Mouse (Mus musculus) midbrain, embryonic 10.5 days (tissue): ENCODE results near the gene H2-D1. TPM values are rescaled to one million over a fixed set of nuclear protein-coding genes. Genes with fewer than 3 reads are reported as not detected.
"Not testable (repeated sequence)": the region's sequence is repeated elsewhere in the genome, so short reads cannot be mapped to it uniquely, and the experiment has no call there.

Experiments used
- DNase-seq: peaks from one replicate; pipeline ENCODE4 v3.0.0-alpha.2; 2017; ENCODE audit warnings: low spot score
- H3K27ac ChIP-seq: fragments of 300-500 bp; sonication (generic); replicated peaks from 2 replicates; pipeline ENCODE4 v1.5.1; 2016; ENCODE audit warnings: mild to moderate bottlenecking
- H3K27me3 ChIP-seq: fragments of 300-500 bp; sonication (generic); 2 replicates; pipeline ENCODE4 v1.6.1; 2016; ENCODE audit warnings: low read depth, mild to moderate bottlenecking; ENCODE audit not compliant: poor library complexity, severe bottlenecking
- H3K36me3 ChIP-seq: fragments of 300-500 bp; sonication (generic); 2 replicates; pipeline ENCODE4 v1.6.1; 2016; ENCODE audit warnings: mild to moderate bottlenecking, moderate library complexity
- H3K4me1 ChIP-seq: fragments of 300-500 bp; sonication (generic); 2 replicates; pipeline ENCODE4 v1.6.1; 2016
- H3K4me3 ChIP-seq: fragments of 300-500 bp; sonication (generic); 2 replicates; pipeline ENCODE4 v1.5.1; 2016; ENCODE audit warnings: mild to moderate bottlenecking, moderate library complexity
- H3K9me3 ChIP-seq: fragments of 300-500 bp; sonication (generic); replicated peaks from 2 replicates; pipeline ENCODE4 v1.6.1; 2016; ENCODE audit warnings: mild to moderate bottlenecking
- whole genome bisulfite sequencing: fragments of 180-500 bp; shearing (Covaris S2); methylation state at CpG from one replicate; pipeline ENCODE4 v1.1.7; 2016; 5-methylcytosine and 5-hydroxymethylcytosine counted together
- microRNA-seq: library from miRNA; unstranded; fragments of <30 nt; microRNA quantifications from one replicate; pipeline ENCODE4, GENCODE M21; 2017
- polyA plus RNA-seq: library from polyadenylated mRNA; unstranded; fragments of >200 nt; fragmentation: Nextera tagmentation; extraction: Ambion mirVana; gene quantifications from 2 replicates; pipeline ENCODE4 v1.2.1, GENCODE M21; 2016

The H2-D1 gene
- polyA plus RNA-seq, 1 experiment from 2014 or later: 55.3 TPM

- Histone ChIP-seq H3K27ac (no peak overlapping the region), H3K9me3 (peaks cover 2% of the 10 kb centered on the region; the same call in 1 of the 2 replicates), H3K4me1 (no peaks in the 10 kb centered on the region), H3K4me3 (no peak overlapping the region), H3K27me3 (no peaks in the 10 kb centered on the region; the same call in 1 of the 2 replicates), H3K36me3 (no peaks in the 10 kb centered on the region)
- 84% methylated on average over 10 of the region's 10 CpGs for WGBS
- no peak for DNase-seq
These were observed 41.3 kb downstream of the H2-D1 start for GRCm38 (mm10) chr17:35303756-35304350.

GRCm38 (mm10) chr17:35304478-35304877, 41.9 kb downstream of the H2-D1 start:
- DNase-seq: no peak
- Histone ChIP-seq H3K27ac (no peak overlapping the region), H3K27me3 (no peaks in the 10 kb centered on the region; the same call in 1 of the 2 replicates), H3K36me3 (no peaks in the 10 kb centered on the region), H3K4me1 (no peaks in the 10 kb centered on the region), H3K9me3 (peaks cover 2% of the 10 kb centered on the region; the same call in 1 of the 2 replicates), H3K4me3 (no peak overlapping the region)
- 77% methylated on average over 6 of the region's 6 CpGs for WGBS

GRCm38 (mm10) chr17:35304921-35305320, 42.4 kb downstream of the H2-D1 start:
- H3K4me1 ChIP-seq, H3K9me3 ChIP-seq, H3K4me3 ChIP-seq, H3K36me3 ChIP-seq, DNase-seq, H3K27me3 ChIP-seq, H3K27ac ChIP-seq: not testable (repeated sequence)
- WGBS: 87% methylated on average over 8 of the region's 8 CpGs

Small RNAs within 50 kb of the gene (microRNA-seq; reads per million reads assigned to microRNA genes)
- gene Mir6975: 4.8 reads per million, percentile 11 among the genes with 10 or more reads in this experiment
- 0.90 reads per million for gene Mir8094

Other genes starting within 250 kb of the H2-D1 start
- 0.19 and 0.28 TPM in 2 replicates for gene Vwa7, start 246.2 kb upstream of the H2-D1 start, polyA plus RNA-seq
- 7.1 and 7.7 TPM in 2 replicates for gene Sapcd1, start 234.7 kb upstream of the H2-D1 start, polyA plus RNA-seq
- 5.4 and 6.3 TPM in 2 replicates for gene Msh5, start 216.0 kb upstream of the H2-D1 start, polyA plus RNA-seq
- 216 and 217 TPM in 2 replicates for gene Clic1, start 212.8 kb upstream of the H2-D1 start, polyA plus RNA-seq
- 527 and 597 TPM in 2 replicates for gene Ddah2, start 203.7 kb upstream of the H2-D1 start, polyA plus RNA-seq
- 0.17 TPM in 2 replicates for gene Ly6g6c, start 197.3 kb upstream of the H2-D1 start, polyA plus RNA-seq
- gene Mpig6b, start 196.5 kb upstream of the H2-D1 start, polyA plus RNA-seq: 1.3 TPM in 2 replicates
- gene Ly6g6e, start 185.8 kb upstream of the H2-D1 start, polyA plus RNA-seq: 0.32 and 0.59 TPM in 2 replicates
- 2.0 and 3.5 TPM in 2 replicates for gene Ly6g6d, start 184.7 kb upstream of the H2-D1 start, polyA plus RNA-seq
- 0.70 and 0.86 TPM in 2 replicates for gene Ly6g6f, start 177.1 kb upstream of the H2-D1 start, polyA plus RNA-seq
- 56.7 and 68.5 TPM in 2 replicates for gene Abhd16a, start 173.5 kb upstream of the H2-D1 start, polyA plus RNA-seq
- not detected in 2 replicates for gene Ly6g5c, start 154.5 kb upstream of the H2-D1 start, polyA plus RNA-seq
- gene Ly6g5b, start 147.3 kb upstream of the H2-D1 start, polyA plus RNA-seq: 0.99 and 1.1 TPM in 2 replicates
- 33.4 and 34.5 TPM in 2 replicates for gene Gpank1, start 141.3 kb upstream of the H2-D1 start, polyA plus RNA-seq
- gene Csnk2b, start 140.7 kb upstream of the H2-D1 start, polyA plus RNA-seq: 299 and 306 TPM in 2 replicates
- gene D17H6S53E, start 136.4 kb upstream of the H2-D1 start, polyA plus RNA-seq: 9.5 and 9.6 TPM in 2 replicates
- gene Apom, start 130.7 kb upstream of the H2-D1 start, polyA plus RNA-seq: 0.53 and 0.66 TPM in 2 replicates
- 56.6 and 67.4 TPM in 2 replicates for gene Bag6, start 127.6 kb upstream of the H2-D1 start, polyA plus RNA-seq
- 173 and 198 TPM in 2 replicates for gene Prrc2a, start 97.8 kb upstream of the H2-D1 start, polyA plus RNA-seq
- 4.0 and 5.8 TPM in 2 replicates for gene Aif1, start 86.7 kb upstream of the H2-D1 start, polyA plus RNA-seq
- 5.0 and 8.3 TPM in 2 replicates for gene Lst1, start 74.3 kb upstream of the H2-D1 start, polyA plus RNA-seq
- 0.10 TPM in 1 of 2 replicates, not detected in the other for gene Ltb, start 68.3 kb upstream of the H2-D1 start, polyA plus RNA-seq
- 0.07 TPM in 1 of 2 replicates, not detected in the other for gene Tnf, start 60.7 kb upstream of the H2-D1 start, polyA plus RNA-seq
- not detected in 2 replicates for gene Lta, start 57.4 kb upstream of the H2-D1 start, polyA plus RNA-seq
- 0.25 and 0.37 TPM in 2 replicates for gene Gm16181, start 41.9 kb upstream of the H2-D1 start, polyA plus RNA-seq
- gene Atp6v1g2, start 29.1 kb upstream of the H2-D1 start, polyA plus RNA-seq: 9.7 and 11.8 TPM in 2 replicates
- gene Nfkbil1, start 26.9 kb upstream of the H2-D1 start, polyA plus RNA-seq: 9.9 and 11.7 TPM in 2 replicates
- 682 and 724 TPM in 2 replicates for gene Ddx39b, start 21.0 kb upstream of the H2-D1 start, polyA plus RNA-seq
- not detected in 2 replicates for gene H2-Q1, start 57.7 kb downstream of the H2-D1 start, polyA plus RNA-seq
- gene H2-Q2, start 79.5 kb downstream of the H2-D1 start, polyA plus RNA-seq: 0.25 and 0.38 TPM in 2 replicates
- 2.9 and 3.1 TPM in 2 replicates for gene H2-Q4, start 116.9 kb downstream of the H2-D1 start, polyA plus RNA-seq
- 1.5 and 1.9 TPM in 2 replicates for gene H2-Q6, start 162.1 kb downstream of the H2-D1 start, polyA plus RNA-seq
- gene H2-Q7, start 176.4 kb downstream of the H2-D1 start, polyA plus RNA-seq: 16.0 and 17.5 TPM in 2 replicates
- 0.22 and 0.27 TPM in 2 replicates for gene H2-Q10, start 207.4 kb downstream of the H2-D1 start, polyA plus RNA-seq
- 0.10 TPM in 1 of 2 replicates, not detected in the other for gene Pou5f1, start 243.3 kb downstream of the H2-D1 start, polyA plus RNA-seq